Mouse (Mus musculus) cortical plate, adult 2 months (tissue): Measurements from ENCODE around the gene Rtn4rl1. TPM values are rescaled to one million over a fixed set of nuclear protein-coding genes. Genes with fewer than 3 reads are reported as not detected.

ENCODE experiments used
- H3K27ac ChIP-seq: fragments of 200-500 bp; 2 replicates; pipeline ENCODE4 v1.5.1; 2012; ENCODE audit warnings: low read length, control low read depth, inconsistent platforms; ENCODE audit not compliant: insufficient read depth
- H3K4me1 ChIP-seq: fragments of 200-500 bp; 2 replicates; pipeline ENCODE4 v1.6.1; 2011; ENCODE audit warnings: low read length; ENCODE audit not compliant: control insufficient read depth, insufficient read depth
- H3K4me3 ChIP-seq: fragments of 200-500 bp; 2 replicates; pipeline ENCODE4 v1.5.1; 2011; ENCODE audit warnings: mild to moderate bottlenecking, low read length, control low read depth; ENCODE audit not compliant: insufficient read depth
- CTCF ChIP-seq: fragments of 200-500 bp; IDR thresholded peaks from 2 replicates; pipeline ENCODE4 v1.5.1; 2011; ENCODE audit warnings: mild to moderate bottlenecking, control low read depth, low read length; ENCODE audit not compliant: insufficient read depth; ENCODE audit errors: extremely low read depth
- POLR2A ChIP-seq: fragments of 200-500 bp; IDR thresholded peaks from 2 replicates; pipeline ENCODE4 v1.6.1; 2011; ENCODE audit warnings: mild to moderate bottlenecking, low read length, control low read depth; ENCODE audit not compliant: insufficient read depth; ENCODE audit errors: extremely low read depth
- polyA plus RNA-seq: library from polyadenylated mRNA; depleted of rRNA; stranded (reverse); fragments of >200 nt; gene quantifications from 2 replicates; pipeline ENCODE4 v1.2.3, GENCODE M21; 2012

Gene Rtn4rl1
- polyA plus RNA-seq, 1 experiment = 37.9 TPM

DNA sequence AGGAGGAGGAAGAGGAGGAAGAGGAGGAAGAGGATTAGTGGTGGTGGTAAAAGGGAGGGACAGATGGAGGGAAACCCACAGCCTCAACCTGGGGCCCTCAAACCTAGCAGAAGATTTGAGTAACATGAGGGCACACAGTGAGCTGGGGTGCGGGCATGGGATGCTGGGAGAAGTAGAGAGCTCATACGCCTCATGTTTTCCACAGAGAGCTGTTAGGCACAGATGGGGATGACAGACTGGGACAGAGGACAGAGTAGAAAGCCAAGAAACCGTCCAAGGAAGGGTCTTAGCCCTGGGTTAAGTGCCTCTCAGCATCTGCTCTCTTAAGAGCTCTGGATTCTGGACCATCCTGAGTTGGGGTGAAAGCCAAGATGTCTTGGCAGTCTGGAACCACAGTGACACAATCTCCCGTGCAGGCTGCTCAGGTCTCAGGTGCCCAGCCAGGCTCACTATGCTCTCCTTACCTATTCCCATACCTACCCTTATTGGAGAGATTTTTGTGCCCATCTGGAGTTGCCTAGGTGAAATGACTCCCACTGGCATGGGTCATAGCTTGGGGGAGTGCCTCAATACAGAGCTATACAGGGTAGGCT lies 63.6 kb downstream of the Rtn4rl1 start:
- Histone ChIP-seq H3K27ac (no peak overlapping the region), H3K4me1 (peaks cover 9% of the 10 kb centered on the region), H3K4me3 (no peak overlapping the region)
- TF ChIP-seq POLR2A = no peak
- no peak for TF ChIP-seq CTCF

DNA sequence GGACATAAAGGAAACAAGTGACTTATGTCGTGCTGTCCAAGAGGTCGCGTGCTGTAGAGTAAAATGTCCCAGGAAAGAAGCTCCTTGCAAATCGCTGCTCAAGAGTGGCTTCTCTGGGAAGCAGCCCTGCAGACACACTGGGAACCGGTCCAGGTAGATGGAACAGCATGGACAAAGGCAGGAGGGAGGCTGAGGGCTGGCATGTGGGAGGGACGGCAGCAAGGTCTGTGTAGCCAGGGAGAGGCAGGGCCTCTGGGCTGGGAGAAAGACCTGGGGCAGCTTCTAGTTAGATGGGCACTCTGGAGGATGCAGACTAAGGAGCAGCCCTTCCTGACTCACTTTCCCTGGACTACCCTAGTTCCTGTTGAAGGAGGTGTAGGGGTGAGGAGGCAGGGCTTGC lies 65.8 kb downstream of the Rtn4rl1 start:
- no peak overlapping the region for H3K27ac ChIP-seq
- TF ChIP-seq CTCF (no peak), POLR2A (no peak)
- no peak overlapping the region for H3K4me3 ChIP-seq
- peaks cover 9% of the 10 kb centered on the region for H3K4me1 ChIP-seq

GRCm38 (mm10) chr11:75259996-75260561 lies 66.5 kb downstream of the Rtn4rl1 start:
- Histone ChIP-seq H3K4me3 (no peak overlapping the region), H3K27ac (peak overlapping the region; percentile 34)
- TF ChIP-seq CTCF (no peak), POLR2A (no peak)

DNA sequence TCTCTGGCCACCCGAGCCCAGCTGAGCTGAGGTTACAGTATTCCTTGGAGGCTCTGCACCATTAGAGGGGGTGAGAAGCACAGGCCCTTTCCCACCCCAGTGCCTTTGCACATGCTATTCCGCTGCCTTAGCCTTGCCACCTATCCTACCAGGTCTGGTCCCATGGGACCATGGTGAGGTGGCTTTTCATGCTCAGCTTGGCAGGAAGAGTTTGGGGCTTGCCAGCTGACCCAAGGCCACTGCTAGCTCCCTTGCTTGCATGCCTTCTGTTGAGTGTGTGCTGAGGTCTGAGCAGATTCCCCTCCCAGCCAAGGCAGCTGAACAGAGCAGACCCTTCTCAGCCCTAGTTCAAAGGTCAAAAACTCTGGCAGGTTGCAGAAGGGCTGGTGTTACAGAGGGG lies 67.4 kb downstream of the Rtn4rl1 start:
- Histone ChIP-seq H3K27ac (no peak overlapping the region), H3K4me1 (peaks cover 7% of the 10 kb centered on the region), H3K4me3 (no peak overlapping the region)
- TF ChIP-seq CTCF (no peak), POLR2A (no peak)

More at GRCm38 (mm10) chr11:75259996-75260561, 66.5 kb downstream of the Rtn4rl1 start:
- H3K4me1 ChIP-seq = peaks cover 7% of the 10 kb centered on the region

- Histone ChIP-seq H3K4me1 (peaks cover 5% of the 10 kb centered on the region), H3K4me3 (no peak overlapping the region), H3K27ac (no peak overlapping the region)
- TF ChIP-seq CTCF (no peak), POLR2A (no peak)
Measured at GRCm38 (mm10) chr11:75261730-75262129, 68.1 kb downstream of the Rtn4rl1 start.

DNA sequence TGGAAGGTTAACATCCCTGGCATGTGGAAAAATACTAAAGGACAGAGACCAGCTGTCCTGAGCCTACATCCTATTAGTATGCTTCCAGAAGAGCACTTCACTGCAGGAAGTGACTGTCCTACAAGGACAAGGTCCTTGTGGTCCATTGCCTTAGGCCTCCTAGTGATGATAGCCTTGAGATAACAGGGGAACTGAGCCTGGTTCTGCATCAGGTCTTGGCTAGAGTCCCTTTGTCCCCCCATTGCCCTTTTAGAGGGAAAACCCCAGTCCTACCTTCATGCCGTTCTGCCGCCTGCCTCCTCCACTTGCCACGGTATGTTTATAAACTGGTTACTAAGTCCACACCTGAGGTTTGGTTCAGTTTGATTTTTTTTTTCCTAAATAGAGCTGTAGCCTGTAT lies 68.6 kb downstream of the Rtn4rl1 start:
- H3K27ac ChIP-seq = no peak overlapping the region

GRCm38 (mm10) chr11:75262791-75263190 lies 69.2 kb downstream of the Rtn4rl1 start:
- peaks cover 10% of the 10 kb centered on the region for H3K4me1 ChIP-seq
- no peak for TF ChIP-seq POLR2A
- TF ChIP-seq CTCF = no peak
- peak overlapping the region; percentile 45; the same call in 1 of the 2 replicates for H3K27ac ChIP-seq
- no peak overlapping the region for H3K4me3 ChIP-seq

More for the DNA sequence above, 68.6 kb downstream of the Rtn4rl1 start:
- Histone ChIP-seq H3K4me1 (peaks cover 6% of the 10 kb centered on the region), H3K4me3 (no peak overlapping the region)
- TF ChIP-seq POLR2A = no peak

GRCm38 (mm10) chr11:75263274-75263963 lies 69.8 kb downstream of the Rtn4rl1 start:
- Histone ChIP-seq H3K4me3 (no peak overlapping the region), H3K4me1 (peaks cover 11% of the 10 kb centered on the region), H3K27ac (0 out of 2 replicates have a peak overlapping the region, but pooled peaks have one; percentile 45)
- TF ChIP-seq CTCF = no peak
- no peak for TF ChIP-seq POLR2A

- Histone ChIP-seq H3K4me1 (peaks cover 12% of the 10 kb centered on the region), H3K4me3 (no peak overlapping the region), H3K27ac (no peak overlapping the region)
- TF ChIP-seq POLR2A (no peak), CTCF (no peak)
Measured at GRCm38 (mm10) chr11:75263964-75264312, 70.4 kb downstream of the Rtn4rl1 start.

GRCm38 (mm10) chr11:75264550-75264949 lies 71.0 kb downstream of the Rtn4rl1 start:
- Histone ChIP-seq H3K27ac (no peak overlapping the region), H3K4me3 (no peak overlapping the region), H3K4me1 (peaks cover 9% of the 10 kb centered on the region)
- TF ChIP-seq POLR2A (no peak), CTCF (0 out of 2 replicates have a peak, but pooled peaks have one; percentile 19)
